Mouse (Mus musculus): ENCODE measurements around the gene Gm10721.
"Not testable (repeated sequence)": the region's sequence is repeated elsewhere in the genome, so short reads cannot be mapped to it uniquely, and the experiment has no call there.

DNA sequence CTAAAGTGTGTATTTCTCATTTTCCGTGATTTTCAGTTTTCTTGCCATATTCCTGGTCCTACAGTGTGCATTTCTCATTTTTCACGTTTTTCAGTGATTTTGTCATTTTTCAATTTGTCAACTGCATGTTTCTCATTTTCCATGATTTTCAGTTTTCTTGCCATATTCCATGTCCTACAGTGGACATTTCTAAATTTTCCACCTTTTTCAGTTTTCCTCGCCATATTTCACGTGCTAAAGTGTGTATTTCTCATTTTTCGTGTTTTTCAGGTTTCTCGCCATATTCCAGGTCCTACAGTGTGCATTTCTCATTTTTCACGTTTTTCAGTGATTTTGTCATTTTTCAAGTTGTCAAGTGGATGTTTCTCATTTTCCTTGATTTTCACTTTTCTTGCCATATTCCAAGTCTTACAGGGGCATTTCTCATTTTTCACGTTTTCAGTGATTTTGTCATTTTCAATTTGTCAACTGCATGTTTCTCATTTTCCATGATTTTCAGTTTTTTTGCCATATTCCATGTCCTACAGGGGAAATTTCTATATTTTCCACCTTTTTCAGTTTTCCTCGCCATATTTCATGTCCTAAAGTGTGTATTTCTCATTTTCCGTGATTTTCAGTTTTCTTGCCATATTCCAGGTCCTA is 17.9 kb downstream of the Gm10721 start:
- not testable (repeated sequence) for TF ChIP-seq POLR2A (IDR thresholded peaks at IDR 0.05; ENCODE audit: insufficient read length, low read depth); CEBPB (IDR thresholded peaks at IDR 0.05; ENCODE audit: insufficient read depth, poor library complexity, severe bottlenecking); MAX (IDR thresholded peaks at IDR 0.05; ENCODE audit: low read depth); MYOG (IDR thresholded peaks at IDR 0.05; ENCODE audit: control insufficient read depth in 1 of 3, insufficient read depth in 1 of 3, insufficient read length in 2 of 3, low read depth in 2 of 3)
